Mouse (Mus musculus): Measurements from ENCODE around the gene Tnfrsf19. TPM values are rescaled to one million over a fixed set of nuclear protein-coding genes. Genes with fewer than 3 reads are reported as not detected.

The Tnfrsf19 gene
- total and polyA plus RNA-seq, 3 experiments = 2.2 to 4.3 (median 3.7) TPM

- intact Hi-C loops (cut with DNase I) = no loop called here
- no peak for DNase-seq
- Histone ChIP-seq H3K4me3 (no peak overlapping the region), H3K27me3 (ENCODE audit: control insufficient read depth, insufficient read depth, low read length) (no peaks in the 10 kb centered on the region), H3K36me3 (ENCODE audit: control insufficient read depth, insufficient read depth, low read length) (no peaks in the 10 kb centered on the region), H3K79me2 (replicated peaks; ENCODE audit: control insufficient read depth, insufficient read depth, low read length) (no peaks in the 10 kb centered on the region), H3K27ac (no peak overlapping the region), H3K4me1 (ENCODE audit: control insufficient read depth, insufficient read depth, low read length) (no peaks in the 10 kb centered on the region), H3K9ac (ENCODE audit: low read depth, low read length) (no peak overlapping the region)
- TF ChIP-seq POLR2A (IDR thresholded peaks at IDR 0.05; ENCODE audit: insufficient read depth, low read depth, low read length) = no peak
- TF ChIP-seq CTCF (IDR thresholded peaks at IDR 0.05) = no peak
- no peak for TF ChIP-seq EP300 (IDR thresholded peaks at IDR 0.05; ENCODE audit: insufficient read depth, low read depth, low read length)
- 76% methylated on average over 5 of the region's 5 CpGs for WGBS
These were observed 110.6 kb downstream of the Tnfrsf19 start for GRCm38 (mm10) chr14:60935705-60936104.

DNA sequence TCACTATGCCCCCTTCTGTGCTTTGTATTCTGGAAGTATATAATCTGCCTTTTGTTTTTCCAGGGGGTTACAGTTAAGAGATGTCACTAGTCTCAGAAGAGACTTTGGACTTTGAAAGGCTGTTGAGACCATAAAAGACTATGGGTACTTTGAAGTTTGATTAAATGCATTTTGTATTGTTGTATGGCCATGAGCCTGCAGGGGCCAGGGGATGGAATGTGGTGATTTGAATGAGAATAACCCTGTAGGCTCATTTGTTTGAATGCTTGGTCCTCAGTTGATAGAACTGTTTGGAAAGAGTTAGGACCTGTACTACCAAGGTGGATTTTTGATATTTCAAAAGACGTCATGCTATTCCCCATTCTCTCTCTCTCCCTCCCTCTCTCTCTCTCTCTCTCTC lies 120.3 kb downstream of the Tnfrsf19 start:
- no peaks in the 10 kb centered on the region for H3K4me1 ChIP-seq (ENCODE audit: control insufficient read depth, insufficient read depth, low read length)
- no peaks in the 10 kb centered on the region for H3K79me2 ChIP-seq (replicated peaks; ENCODE audit: control insufficient read depth, insufficient read depth, low read length)
- no peaks in the 10 kb centered on the region for H3K36me3 ChIP-seq (ENCODE audit: control insufficient read depth, insufficient read depth, low read length)
- no peak overlapping the region for H3K9ac ChIP-seq (ENCODE audit: low read depth, low read length)
- no peaks in the 10 kb centered on the region for H3K27me3 ChIP-seq (ENCODE audit: control insufficient read depth, insufficient read depth, low read length)
- DNase-seq = no peak
- intact Hi-C loops (cut with DNase I) = no loop called here
- H3K27ac ChIP-seq = no peak overlapping the region
- TF ChIP-seq CTCF (IDR thresholded peaks at IDR 0.05) = no peak
- TF ChIP-seq EP300 (IDR thresholded peaks at IDR 0.05; ENCODE audit: insufficient read depth, low read depth, low read length) = no peak
- TF ChIP-seq POLR2A (IDR thresholded peaks at IDR 0.05; ENCODE audit: insufficient read depth, low read depth, low read length) = no peak
- no peak overlapping the region for H3K4me3 ChIP-seq
- WGBS = 91% methylated on average over 1 of the region's 1 CpGs

GRCm38 (mm10) chr14:60916661-60917060 lies 129.6 kb downstream of the Tnfrsf19 start:
- DNase-seq = no peak
- WGBS = 65% methylated on average over 4 of the region's 4 CpGs
- no peak overlapping the region for H3K4me3 ChIP-seq
- H3K36me3 ChIP-seq (ENCODE audit: control insufficient read depth, insufficient read depth, low read length) = no peaks in the 10 kb centered on the region
- TF ChIP-seq POLR2A (IDR thresholded peaks at IDR 0.05; ENCODE audit: insufficient read depth, low read depth, low read length) (no peak), EP300 (IDR thresholded peaks at IDR 0.05; ENCODE audit: insufficient read depth, low read depth, low read length) (no peak), CTCF (IDR thresholded peaks at IDR 0.05) (no peak)
- H3K27me3 ChIP-seq (ENCODE audit: control insufficient read depth, insufficient read depth, low read length) = no peaks in the 10 kb centered on the region
- H3K79me2 ChIP-seq (replicated peaks; ENCODE audit: control insufficient read depth, insufficient read depth, low read length) = no peaks in the 10 kb centered on the region
- H3K4me1 ChIP-seq (ENCODE audit: control insufficient read depth, insufficient read depth, low read length) = no peaks in the 10 kb centered on the region
- H3K9ac ChIP-seq (ENCODE audit: low read depth, low read length) = no peak overlapping the region
- no peak overlapping the region for H3K27ac ChIP-seq
- intact Hi-C loops (cut with DNase I) = no loop called here

Other genes starting within 250 kb of the Tnfrsf19 start
- 10 to 100 TPM; 24.2 to 25.8 TPM for gene Sacs, start 92.0 kb upstream of the Tnfrsf19 start, total RNA-seq (2021)
- gene Sacs, start 92.0 kb upstream of the Tnfrsf19 start, polyA plus RNA-seq (2012; rRNA removed) = 3.3 and 8.9 TPM in 2 replicates
- 100 to 1,000 TPM; 181 to 235 TPM for gene Sgcg, start 212.0 kb upstream of the Tnfrsf19 start, total RNA-seq (2021)
- 105 and 191 TPM in 2 replicates for gene Sgcg, start 212.0 kb upstream of the Tnfrsf19 start, polyA plus RNA-seq (2012; rRNA removed)